Mouse (Mus musculus) neural tube, embryonic 12.5 days (tissue): ENCODE results near the gene Kif5a. TPM values are rescaled to one million over a fixed set of nuclear protein-coding genes. Genes with fewer than 3 reads are reported as not detected.
A peak's percentile ranks its signal among the peaks of the same experiment; 100 is the strongest.
"Not testable (repeated sequence)": the region's sequence is repeated elsewhere in the genome, so short reads cannot be mapped to it uniquely, and the experiment has no call there.

Experiments used
- ATAC-seq: fragments of 200-750 bp; cut with Nextera tagmentation; 2 replicates; pipeline ENCODE4 v1.8.0; 2017; ENCODE audit warnings: low read depth, mild to moderate bottlenecking, moderate TSS enrichment, moderate library complexity; ENCODE audit not compliant: low FRiP score
- H3K27ac ChIP-seq: fragments of 300-500 bp; sonication (generic); 2 replicates; pipeline ENCODE4 v1.5.1; 2016
- H3K27me3 ChIP-seq: fragments of 300-500 bp; sonication (generic); replicated peaks from 2 replicates; pipeline ENCODE4 v1.6.1; 2016; ENCODE audit warnings: mild to moderate bottlenecking
- H3K36me3 ChIP-seq: fragments of 300-500 bp; sonication (generic); 2 replicates; pipeline ENCODE4 v1.6.1; 2016; ENCODE audit warnings: mild to moderate bottlenecking
- H3K4me1 ChIP-seq: fragments of 300-500 bp; sonication (generic); 2 replicates; pipeline ENCODE4 v1.6.1; 2016
- H3K4me2 ChIP-seq: fragments of 300-500 bp; sonication (generic); replicated peaks from 2 replicates; pipeline ENCODE4 v1.6.1; 2016; ENCODE audit warnings: mild to moderate bottlenecking
- H3K4me3 ChIP-seq: fragments of 300-500 bp; sonication (generic); 2 replicates; pipeline ENCODE4 v1.5.1; 2016
- H3K9ac ChIP-seq: fragments of 300-500 bp; sonication (generic); 2 replicates; pipeline ENCODE4 v1.6.1; 2016; ENCODE audit warnings: mild to moderate bottlenecking
- H3K9me3 ChIP-seq: fragments of 300-500 bp; sonication (generic); 2 replicates; pipeline ENCODE4 v1.6.1; 2016; ENCODE audit warnings: mild to moderate bottlenecking
- WGBS: fragments of 180-500 bp; shearing (Covaris S2); methylation state at CpG from one replicate; pipeline ENCODE4 v1.1.7; 2016; 5-methylcytosine and 5-hydroxymethylcytosine counted together
- polyA plus RNA-seq: library from polyadenylated mRNA; unstranded; fragments of >200 nt; fragmentation: Nextera tagmentation; extraction: Ambion mirVana; gene quantifications from 2 replicates; pipeline ENCODE4 v1.2.1, GENCODE M21; 2016

Gene Kif5a
- polyA plus RNA-seq, 1 experiment from 2014 or later = 81.6 TPM

GRCm38 (mm10) chr10:127192057-127192328 lies 71.2 kb downstream of the Kif5a start:
- not testable (repeated sequence) for H3K9ac ChIP-seq, H3K4me3 ChIP-seq, H3K4me2 ChIP-seq, H3K27ac ChIP-seq, H3K27me3 ChIP-seq, H3K9me3 ChIP-seq, ATAC-seq
- H3K36me3 ChIP-seq = peaks cover 19% of the 10 kb centered on the region
- H3K4me1 ChIP-seq = peaks cover 69% of the 10 kb centered on the region
- 95% methylated on average over 1 of the region's 1 CpGs for WGBS

GRCm38 (mm10) chr10:127191191-127192056 lies 71.7 kb downstream of the Kif5a start:
- H3K27me3 ChIP-seq = no peaks in the 10 kb centered on the region
- peaks cover 66% of the 10 kb centered on the region for H3K4me1 ChIP-seq
- 82% methylated on average over 19 of the region's 19 CpGs for WGBS
- H3K4me2 ChIP-seq = peak overlapping the region; percentile 94
- ATAC-seq = no peak
- H3K27ac ChIP-seq = no peak overlapping the region
- H3K9ac ChIP-seq = no peak overlapping the region
- H3K9me3 ChIP-seq = no peaks in the 10 kb centered on the region
- H3K36me3 ChIP-seq = peaks cover 24% of the 10 kb centered on the region
- H3K4me3 ChIP-seq = no peak overlapping the region

- peak overlapping the region; percentile 89 for H3K9ac ChIP-seq
- peak overlapping the region; percentile 53 for H3K27ac ChIP-seq
- H3K4me1 ChIP-seq = peaks cover 61% of the 10 kb centered on the region
- 34% methylated on average over 14 of the region's 14 CpGs for WGBS
- H3K4me3 ChIP-seq = 0 out of 2 replicates have a peak overlapping the region, but pooled peaks have one; percentile 76
- no peaks in the 10 kb centered on the region for H3K27me3 ChIP-seq
- H3K36me3 ChIP-seq = peaks cover 28% of the 10 kb centered on the region
- H3K9me3 ChIP-seq = no peaks in the 10 kb centered on the region
- ATAC-seq = no peak
- H3K4me2 ChIP-seq = peak overlapping the region; percentile 94
Observed at GRCm38 (mm10) chr10:127190398-127191190, 72.6 kb downstream of the Kif5a start.

- WGBS = under 1% methylated on average over 35 of the region's 35 CpGs
- peak within 1 kb of the TSS; percentile 89 for H3K9ac ChIP-seq
- peak within 1 kb of the TSS; percentile 76 for H3K4me3 ChIP-seq
- H3K27ac ChIP-seq = peak within 1 kb of the TSS; percentile 62
- peaks cover 33% of the 10 kb centered on the region for H3K36me3 ChIP-seq
- H3K4me2 ChIP-seq = peak within 1 kb of the TSS; percentile 94
- ATAC-seq = peak; percentile 13; the same call in 1 of the 2 replicates
- peaks cover 58% of the 10 kb centered on the region for H3K4me1 ChIP-seq
- H3K9me3 ChIP-seq = no peaks in the 10 kb centered on the region
- H3K27me3 ChIP-seq = no peaks in the 10 kb centered on the region
Observed at GRCm38 (mm10) chr10:127189651-127190381, 73.3 kb downstream of the Kif5a start, which contains the start of gene Arhgef25. Gene Arhgef25, minus strand, starts transcription at chr10:127190083.

GRCm38 (mm10) chr10:127189116-127189650 lies 74.0 kb downstream of the Kif5a start:
- no peaks in the 10 kb centered on the region for H3K27me3 ChIP-seq
- H3K4me3 ChIP-seq = peak overlapping the region; percentile 76
- H3K9me3 ChIP-seq = no peaks in the 10 kb centered on the region
- WGBS = under 1% methylated on average over 26 of the region's 26 CpGs
- H3K27ac ChIP-seq = peak overlapping the region; percentile 47
- peaks cover 57% of the 10 kb centered on the region for H3K4me1 ChIP-seq
- peaks cover 33% of the 10 kb centered on the region for H3K36me3 ChIP-seq
- peak overlapping the region; percentile 89 for H3K9ac ChIP-seq
- peak; percentile 22 for ATAC-seq
- H3K4me2 ChIP-seq = peak overlapping the region; percentile 94

GRCm38 (mm10) chr10:127188465-127189115 lies 74.6 kb downstream of the Kif5a start:
- H3K4me3 ChIP-seq = peak overlapping the region; percentile 76
- H3K9ac ChIP-seq = peak overlapping the region; percentile 89
- peak overlapping the region; percentile 94 for H3K4me2 ChIP-seq
- WGBS = 0% methylated on average over 29 of the region's 46 CpGs
- peaks cover 33% of the 10 kb centered on the region for H3K36me3 ChIP-seq
- peaks cover 60% of the 10 kb centered on the region for H3K4me1 ChIP-seq
- H3K27ac ChIP-seq = peak overlapping the region; percentile 47
- peak; percentile 85 for ATAC-seq
- no peaks in the 10 kb centered on the region for H3K27me3 ChIP-seq
- no peaks in the 10 kb centered on the region for H3K9me3 ChIP-seq

- H3K4me2 ChIP-seq = peak overlapping the region; percentile 94
- H3K4me1 ChIP-seq = peaks cover 59% of the 10 kb centered on the region
- H3K27me3 ChIP-seq = peaks cover 4% of the 10 kb centered on the region; the same call in 1 of the 2 replicates
- peak overlapping the region; percentile 47 for H3K27ac ChIP-seq
- no peaks in the 10 kb centered on the region for H3K9me3 ChIP-seq
- peak overlapping the region; percentile 89 for H3K9ac ChIP-seq
- H3K4me3 ChIP-seq = peak overlapping the region; percentile 76
- H3K36me3 ChIP-seq = peaks cover 32% of the 10 kb centered on the region
- whole genome bisulfite sequencing = 2% methylated on average over 18 of the region's 21 CpGs
- ATAC-seq = peak; percentile 19
Observed at GRCm38 (mm10) chr10:127188079-127188453, 75.1 kb downstream of the Kif5a start.

GRCm38 (mm10) chr10:127187371-127188078 lies 75.6 kb downstream of the Kif5a start:
- H3K27me3 ChIP-seq = peaks cover 8% of the 10 kb centered on the region
- H3K4me2 ChIP-seq = peak overlapping the region; percentile 94
- H3K4me3 ChIP-seq = peak overlapping the region; percentile 76
- no peak for ATAC-seq
- WGBS = 27% methylated on average over 10 of the region's 10 CpGs
- peaks cover 54% of the 10 kb centered on the region for H3K4me1 ChIP-seq
- peak overlapping the region; percentile 47; the same call in 1 of the 2 replicates for H3K27ac ChIP-seq
- H3K9ac ChIP-seq = peak overlapping the region; percentile 89
- peaks cover 27% of the 10 kb centered on the region for H3K36me3 ChIP-seq
- no peaks in the 10 kb centered on the region for H3K9me3 ChIP-seq

GRCm38 (mm10) chr10:127186451-127186850 lies 76.7 kb downstream of the Kif5a start:
- H3K4me1 ChIP-seq = peaks cover 50% of the 10 kb centered on the region

GRCm38 (mm10) chr10:127185506-127185905 lies 77.6 kb downstream of the Kif5a start:
- Histone ChIP-seq H3K27ac (no peak overlapping the region), H3K36me3 (peaks cover 18% of the 10 kb centered on the region), H3K4me3 (no peak overlapping the region), H3K9me3 (no peaks in the 10 kb centered on the region), H3K27me3 (peaks cover 23% of the 10 kb centered on the region), H3K4me1 (peaks cover 43% of the 10 kb centered on the region), H3K9ac (no peak overlapping the region), H3K4me2 (peak overlapping the region; percentile 16; the same call in 1 of the 2 replicates)
- ATAC-seq = no peak
- 86% methylated on average over 15 of the region's 15 CpGs for WGBS

More at GRCm38 (mm10) chr10:127186451-127186850, 76.7 kb downstream of the Kif5a start:
- H3K36me3 ChIP-seq = peaks cover 24% of the 10 kb centered on the region
- H3K4me2 ChIP-seq = no peak overlapping the region
- peaks cover 13% of the 10 kb centered on the region for H3K27me3 ChIP-seq
- ATAC-seq = no peak
- H3K9ac ChIP-seq = no peak overlapping the region
- no peak overlapping the region for H3K27ac ChIP-seq
- no peak overlapping the region for H3K4me3 ChIP-seq
- no peaks in the 10 kb centered on the region for H3K9me3 ChIP-seq
- 88% methylated on average over 1 of the region's 1 CpGs for WGBS

- peak overlapping the region; percentile 16; the same call in 1 of the 2 replicates for H3K4me2 ChIP-seq
- no peak overlapping the region for H3K4me3 ChIP-seq
- H3K9ac ChIP-seq = no peak overlapping the region
- 71% methylated on average over 9 of the region's 9 CpGs for WGBS
- no peaks in the 10 kb centered on the region for H3K9me3 ChIP-seq
- H3K36me3 ChIP-seq = peaks cover 18% of the 10 kb centered on the region
- no peak overlapping the region for H3K27ac ChIP-seq
- H3K4me1 ChIP-seq = peaks cover 43% of the 10 kb centered on the region
- peaks cover 27% of the 10 kb centered on the region for H3K27me3 ChIP-seq
- ATAC-seq = no peak
Observed at GRCm38 (mm10) chr10:127185101-127185500, 78.0 kb downstream of the Kif5a start.
